Mouse (Mus musculus): Measurements from ENCODE around the gene Adamts15. TPM values are rescaled to one million over a fixed set of nuclear protein-coding genes. Genes with fewer than 3 reads are reported as not detected.
A peak's percentile ranks its signal among the peaks of the same experiment; 100 is the strongest.

The Adamts15 gene
- polyA plus RNA-seq, 1 experiment from 2014 or later = 6.8 TPM

- no peak for ATAC-seq (ENCODE audit: borderline replicate concordance, extremely low read depth, low FRiP score, low TSS enrichment)
- H3K4me3 ChIP-seq = no peak overlapping the region
- H3K9me3 ChIP-seq = no peaks in the 10 kb centered on the region
- 73% methylated on average over 4 of the region's 4 CpGs for WGBS
- H3K27me3 ChIP-seq = no peaks in the 10 kb centered on the region
- no peaks in the 10 kb centered on the region; the same call in 1 of the 2 replicates for H3K4me1 ChIP-seq
- H3K4me2 ChIP-seq = no peak overlapping the region
- H3K36me3 ChIP-seq = no peaks in the 10 kb centered on the region
- no peak overlapping the region for H3K9ac ChIP-seq
- H3K27ac ChIP-seq = no peak overlapping the region
These were observed 15.8 kb downstream of the Adamts15 start for GRCm38 (mm10) chr9:30906426-30906825.

- Histone ChIP-seq H3K36me3 (no peaks in the 10 kb centered on the region), H3K27me3 (no peaks in the 10 kb centered on the region), H3K27ac (0 out of 2 replicates have a peak overlapping the region, but pooled peaks have one; percentile 15), H3K4me2 (no peak overlapping the region), H3K4me1 (no peaks in the 10 kb centered on the region; the same call in 1 of the 2 replicates), H3K9ac (no peak overlapping the region), H3K9me3 (no peaks in the 10 kb centered on the region), H3K4me3 (no peak overlapping the region)
- ATAC-seq (ENCODE audit: borderline replicate concordance, extremely low read depth, low FRiP score, low TSS enrichment) = no peak; the same call in 1 of the 2 replicates
- 71% methylated on average over 10 of the region's 10 CpGs for WGBS
These were observed 16.4 kb downstream of the Adamts15 start for GRCm38 (mm10) chr9:30905861-30906260.

GRCm38 (mm10) chr9:30903266-30903665 is 19.0 kb downstream of the Adamts15 start:
- Histone ChIP-seq H3K36me3 (no peaks in the 10 kb centered on the region), H3K4me2 (no peak overlapping the region), H3K4me1 (no peaks in the 10 kb centered on the region; the same call in 1 of the 2 replicates), H3K9ac (no peak overlapping the region), H3K27me3 (no peaks in the 10 kb centered on the region), H3K4me3 (no peak overlapping the region), H3K27ac (no peak overlapping the region), H3K9me3 (no peaks in the 10 kb centered on the region)
- WGBS = 90% methylated on average over 5 of the region's 5 CpGs
- ATAC-seq (ENCODE audit: borderline replicate concordance, extremely low read depth, low FRiP score, low TSS enrichment) = no peak

GRCm38 (mm10) chr9:30902641-30903040 is 19.6 kb downstream of the Adamts15 start:
- WGBS = 91% methylated on average over 7 of the region's 7 CpGs
- ATAC-seq (ENCODE audit: borderline replicate concordance, extremely low read depth, low FRiP score, low TSS enrichment) = no peak
- H3K4me3 ChIP-seq = no peak overlapping the region
- H3K9ac ChIP-seq = no peak overlapping the region
- H3K9me3 ChIP-seq = no peaks in the 10 kb centered on the region
- no peaks in the 10 kb centered on the region for H3K36me3 ChIP-seq
- H3K4me1 ChIP-seq = no peaks in the 10 kb centered on the region; the same call in 1 of the 2 replicates
- H3K27me3 ChIP-seq = no peaks in the 10 kb centered on the region
- H3K27ac ChIP-seq = no peak overlapping the region
- H3K4me2 ChIP-seq = no peak overlapping the region

- H3K36me3 ChIP-seq = no peaks in the 10 kb centered on the region
- H3K4me3 ChIP-seq = no peak overlapping the region
- H3K9me3 ChIP-seq = no peaks in the 10 kb centered on the region
- no peak overlapping the region for H3K9ac ChIP-seq
- no peak for ATAC-seq (ENCODE audit: borderline replicate concordance, extremely low read depth, low FRiP score, low TSS enrichment)
- no peak overlapping the region for H3K27ac ChIP-seq
- no peak overlapping the region for H3K4me2 ChIP-seq
- H3K27me3 ChIP-seq = no peaks in the 10 kb centered on the region
- WGBS = 93% methylated on average over 19 of the region's 19 CpGs
- H3K4me1 ChIP-seq = peaks cover 1% of the 10 kb centered on the region; the same call in 1 of the 2 replicates
These were observed 20.1 kb downstream of the Adamts15 start for GRCm38 (mm10) chr9:30902152-30902551.

GRCm38 (mm10) chr9:30897169-30897568 is 25.1 kb downstream of the Adamts15 start:
- Histone ChIP-seq H3K4me3 (no peak overlapping the region), H3K4me2 (no peak overlapping the region), H3K27ac (no peak overlapping the region), H3K9ac (no peak overlapping the region), H3K9me3 (no peaks in the 10 kb centered on the region), H3K4me1 (peaks cover 12% of the 10 kb centered on the region), H3K27me3 (no peaks in the 10 kb centered on the region), H3K36me3 (no peaks in the 10 kb centered on the region)
- ATAC-seq (ENCODE audit: borderline replicate concordance, extremely low read depth, low FRiP score, low TSS enrichment) = no peak
- 79% methylated on average over 2 of the region's 2 CpGs for WGBS

GRCm38 (mm10) chr9:30896752-30897151 is 25.5 kb downstream of the Adamts15 start:
- H3K27me3 ChIP-seq = no peaks in the 10 kb centered on the region
- no peak overlapping the region for H3K9ac ChIP-seq
- peak; percentile 46; the same call in 1 of the 2 replicates for ATAC-seq (ENCODE audit: borderline replicate concordance, extremely low read depth, low FRiP score, low TSS enrichment)
- H3K36me3 ChIP-seq = no peaks in the 10 kb centered on the region
- no peaks in the 10 kb centered on the region for H3K9me3 ChIP-seq
- no peak overlapping the region for H3K4me2 ChIP-seq
- no peak overlapping the region for H3K4me3 ChIP-seq
- H3K27ac ChIP-seq = peak overlapping the region; percentile 34; the same call in 1 of the 2 replicates
- WGBS = 56% methylated on average over 5 of the region's 5 CpGs
- peaks cover 12% of the 10 kb centered on the region for H3K4me1 ChIP-seq

- Histone ChIP-seq H3K4me2 (no peak overlapping the region), H3K4me3 (no peak overlapping the region), H3K36me3 (no peaks in the 10 kb centered on the region), H3K9ac (no peak overlapping the region), H3K9me3 (no peaks in the 10 kb centered on the region), H3K27ac (no peak overlapping the region), H3K27me3 (no peaks in the 10 kb centered on the region), H3K4me1 (peaks cover 12% of the 10 kb centered on the region)
- whole genome bisulfite sequencing = 77% methylated on average over 3 of the region's 3 CpGs
- no peak for ATAC-seq (ENCODE audit: borderline replicate concordance, extremely low read depth, low FRiP score, low TSS enrichment)
These were observed 26.6 kb downstream of the Adamts15 start for GRCm38 (mm10) chr9:30895618-30896017.

GRCm38 (mm10) chr9:30886276-30886675 is 36.0 kb downstream of the Adamts15 start:
- Histone ChIP-seq H3K9me3 (no peaks in the 10 kb centered on the region), H3K4me2 (no peak overlapping the region), H3K27ac (no peak overlapping the region), H3K4me1 (no peaks in the 10 kb centered on the region), H3K9ac (no peak overlapping the region), H3K27me3 (no peaks in the 10 kb centered on the region), H3K36me3 (no peaks in the 10 kb centered on the region), H3K4me3 (no peak overlapping the region)
- 53% methylated on average over 3 of the region's 3 CpGs for WGBS
- ATAC-seq (ENCODE audit: borderline replicate concordance, extremely low read depth, low FRiP score, low TSS enrichment) = no peak

- 31% methylated on average over 9 of the region's 9 CpGs for WGBS
- peak overlapping the region; percentile 69; the same call in 1 of the 2 replicates for H3K27ac ChIP-seq
- no peaks in the 10 kb centered on the region for H3K27me3 ChIP-seq
- no peak overlapping the region for H3K4me2 ChIP-seq
- no peak overlapping the region for H3K9ac ChIP-seq
- no peak overlapping the region for H3K4me3 ChIP-seq
- H3K36me3 ChIP-seq = no peaks in the 10 kb centered on the region
- no peak for ATAC-seq (ENCODE audit: borderline replicate concordance, extremely low read depth, low FRiP score, low TSS enrichment)
- peaks cover 4% of the 10 kb centered on the region; the same call in 1 of the 2 replicates for H3K4me1 ChIP-seq
- H3K9me3 ChIP-seq = no peaks in the 10 kb centered on the region
These were observed 41.7 kb downstream of the Adamts15 start for GRCm38 (mm10) chr9:30880553-30880952.

- H3K27ac ChIP-seq = peak overlapping the region; percentile 69
These were observed 42.3 kb downstream of the Adamts15 start for GRCm38 (mm10) chr9:30879947-30880273.

GRCm38 (mm10) chr9:30879248-30879946 is 42.9 kb downstream of the Adamts15 start:
- peak overlapping the region; percentile 69 for H3K27ac ChIP-seq
- no peaks in the 10 kb centered on the region for H3K27me3 ChIP-seq
- no peaks in the 10 kb centered on the region for H3K36me3 ChIP-seq
- WGBS = 36% methylated on average over 7 of the region's 7 CpGs
- peaks cover 4% of the 10 kb centered on the region; the same call in 1 of the 2 replicates for H3K4me1 ChIP-seq
- ATAC-seq (ENCODE audit: borderline replicate concordance, extremely low read depth, low FRiP score, low TSS enrichment) = no peak
- H3K9ac ChIP-seq = no peak overlapping the region
- no peak overlapping the region for H3K4me3 ChIP-seq
- H3K4me2 ChIP-seq = no peak overlapping the region
- no peaks in the 10 kb centered on the region for H3K9me3 ChIP-seq

More at GRCm38 (mm10) chr9:30879947-30880273, 42.3 kb downstream of the Adamts15 start:
- Histone ChIP-seq H3K9me3 (no peaks in the 10 kb centered on the region), H3K27me3 (no peaks in the 10 kb centered on the region), H3K4me2 (no peak overlapping the region), H3K9ac (no peak overlapping the region), H3K36me3 (no peaks in the 10 kb centered on the region), H3K4me1 (peaks cover 4% of the 10 kb centered on the region; the same call in 1 of the 2 replicates), H3K4me3 (no peak overlapping the region)
- ATAC-seq (ENCODE audit: borderline replicate concordance, extremely low read depth, low FRiP score, low TSS enrichment) = peak; percentile 82
- WGBS = 20% methylated on average over 2 of the region's 2 CpGs

Measured in lung, embryonic 15.5 days (tissue).